Mouse (Mus musculus) embryonic facial prominence, embryonic 15.5 days (tissue): ENCODE measurements around the gene Map2k5. TPM values are rescaled to one million over a fixed set of nuclear protein-coding genes. Genes with fewer than 3 reads are reported as not detected.

Source experiments
- ATAC-seq: fragments of 200-750 bp; cut with Nextera tagmentation; 2 replicates; pipeline ENCODE4 v1.8.0; 2017; ENCODE audit warnings: low read depth, moderate TSS enrichment; ENCODE audit not compliant: insufficient number of reproducible peaks, low FRiP score, low TSS enrichment
- H3K27ac ChIP-seq: fragments of 300-500 bp; sonication (generic); replicated peaks from 2 replicates; pipeline ENCODE4 v1.5.1; 2015; ENCODE audit warnings: mild to moderate bottlenecking, inconsistent platforms
- H3K27me3 ChIP-seq: fragments of 300-500 bp; sonication (generic); 2 replicates; pipeline ENCODE4 v1.6.1; 2015; ENCODE audit warnings: inconsistent platforms
- H3K36me3 ChIP-seq: fragments of 300-500 bp; sonication (generic); 2 replicates; pipeline ENCODE4 v1.6.1; 2015; ENCODE audit warnings: mild to moderate bottlenecking, inconsistent platforms
- H3K4me1 ChIP-seq: fragments of 300-500 bp; sonication (generic); 2 replicates; pipeline ENCODE4 v1.6.1; 2015; ENCODE audit warnings: inconsistent platforms
- H3K4me2 ChIP-seq: fragments of 300-500 bp; sonication (generic); replicated peaks from 2 replicates; pipeline ENCODE4 v1.6.1; 2015; ENCODE audit warnings: mild to moderate bottlenecking, inconsistent platforms
- H3K4me3 ChIP-seq: fragments of 300-500 bp; sonication (generic); replicated peaks from 2 replicates; pipeline ENCODE4 v1.5.1; 2015; ENCODE audit warnings: mild to moderate bottlenecking, inconsistent platforms
- H3K9ac ChIP-seq: fragments of 300-500 bp; sonication (generic); 2 replicates; pipeline ENCODE4 v1.6.1; 2015; ENCODE audit warnings: inconsistent platforms
- H3K9me3 ChIP-seq: fragments of 300-500 bp; sonication (generic); replicated peaks from 2 replicates; pipeline ENCODE4 v1.6.1; 2016; ENCODE audit warnings: inconsistent platforms
- WGBS: fragments of 180-500 bp; shearing (Covaris S2); methylation state at CpG from one replicate; pipeline ENCODE4 v1.1.7; 2015; 5-methylcytosine and 5-hydroxymethylcytosine counted together
- polyA plus RNA-seq: library from polyadenylated mRNA; unstranded; fragments of >200 nt; fragmentation: Nextera tagmentation; extraction: Ambion mirVana; gene quantifications from 2 replicates; pipeline ENCODE4 v1.2.1, GENCODE M21; 2015

Gene Map2k5
- polyA plus RNA-seq, 1 experiment from 2014 or later, result 33.3 TPM

GRCm38 (mm10) chr9:63373315-63373714 lies 4.4 kb downstream of the Map2k5 start:
- no peak overlapping the region for H3K27ac ChIP-seq
- no peak for ATAC-seq
- H3K4me3 ChIP-seq, result no peak overlapping the region
- no peaks in the 10 kb centered on the region for H3K9me3 ChIP-seq
- H3K36me3 ChIP-seq, result no peaks in the 10 kb centered on the region; the same call in 1 of the 2 replicates
- WGBS, result 85% methylated on average over 2 of the region's 2 CpGs
- H3K27me3 ChIP-seq, result no peaks in the 10 kb centered on the region
- peaks cover 34% of the 10 kb centered on the region for H3K4me1 ChIP-seq
- no peak overlapping the region for H3K9ac ChIP-seq
- no peak overlapping the region for H3K4me2 ChIP-seq

GRCm38 (mm10) chr9:63372541-63372940 lies 5.2 kb downstream of the Map2k5 start:
- H3K36me3 ChIP-seq, result no peaks in the 10 kb centered on the region; the same call in 1 of the 2 replicates
- 69% methylated on average over 8 of the region's 8 CpGs for WGBS
- no peaks in the 10 kb centered on the region for H3K27me3 ChIP-seq
- no peak overlapping the region for H3K9ac ChIP-seq
- H3K4me2 ChIP-seq, result no peak overlapping the region
- no peak overlapping the region for H3K4me3 ChIP-seq
- H3K9me3 ChIP-seq, result no peaks in the 10 kb centered on the region
- no peak for ATAC-seq
- peaks cover 36% of the 10 kb centered on the region for H3K4me1 ChIP-seq
- no peak overlapping the region for H3K27ac ChIP-seq

- H3K9me3 ChIP-seq, result no peaks in the 10 kb centered on the region
- no peaks in the 10 kb centered on the region for H3K4me1 ChIP-seq
- H3K4me2 ChIP-seq, result no peak overlapping the region
- 58% methylated on average over 3 of the region's 3 CpGs for WGBS
- H3K9ac ChIP-seq, result no peak overlapping the region
- no peak for ATAC-seq
- H3K36me3 ChIP-seq, result peaks cover 2% of the 10 kb centered on the region; the same call in 1 of the 2 replicates
- no peak overlapping the region for H3K27ac ChIP-seq
- no peak overlapping the region for H3K4me3 ChIP-seq
- no peaks in the 10 kb centered on the region for H3K27me3 ChIP-seq
Observed at GRCm38 (mm10) chr9:63360410-63360809, 17.3 kb downstream of the Map2k5 start.

- Histone ChIP-seq H3K36me3 (no peaks in the 10 kb centered on the region; the same call in 1 of the 2 replicates), H3K4me1 (no peaks in the 10 kb centered on the region), H3K4me3 (no peak overlapping the region), H3K27me3 (no peaks in the 10 kb centered on the region), H3K9me3 (no peaks in the 10 kb centered on the region), H3K27ac (no peak overlapping the region), H3K9ac (no peak overlapping the region), H3K4me2 (no peak overlapping the region)
- WGBS, result 84% methylated on average over 5 of the region's 5 CpGs
- ATAC-seq, result no peak
Observed at GRCm38 (mm10) chr9:63359016-63359415, 18.7 kb downstream of the Map2k5 start.

- Histone ChIP-seq H3K27ac (no peak overlapping the region), H3K36me3 (no peaks in the 10 kb centered on the region; the same call in 1 of the 2 replicates), H3K4me2 (no peak overlapping the region), H3K9me3 (no peaks in the 10 kb centered on the region), H3K9ac (no peak overlapping the region), H3K27me3 (no peaks in the 10 kb centered on the region), H3K4me1 (no peaks in the 10 kb centered on the region), H3K4me3 (no peak overlapping the region)
- 68% methylated on average over 4 of the region's 4 CpGs for WGBS
- ATAC-seq, result no peak
Observed at GRCm38 (mm10) chr9:63356721-63357120, 21.0 kb downstream of the Map2k5 start.

GRCm38 (mm10) chr9:63356278-63356677 lies 21.4 kb downstream of the Map2k5 start:
- ATAC-seq, result no peak
- no peaks in the 10 kb centered on the region; the same call in 1 of the 2 replicates for H3K36me3 ChIP-seq
- WGBS, result 86% methylated on average over 9 of the region's 9 CpGs

GRCm38 (mm10) chr9:63354168-63354567 lies 23.5 kb downstream of the Map2k5 start:
- Histone ChIP-seq H3K9me3 (no peaks in the 10 kb centered on the region), H3K4me1 (no peaks in the 10 kb centered on the region), H3K27me3 (no peaks in the 10 kb centered on the region), H3K27ac (no peak overlapping the region), H3K9ac (no peak overlapping the region), H3K4me3 (no peak overlapping the region), H3K4me2 (no peak overlapping the region), H3K36me3 (no peaks in the 10 kb centered on the region; the same call in 1 of the 2 replicates)
- no peak for ATAC-seq
- 77% methylated on average over 4 of the region's 4 CpGs for WGBS

More at GRCm38 (mm10) chr9:63356278-63356677, 21.4 kb downstream of the Map2k5 start:
- Histone ChIP-seq H3K4me1 (no peaks in the 10 kb centered on the region), H3K9ac (no peak overlapping the region), H3K9me3 (no peaks in the 10 kb centered on the region), H3K27me3 (no peaks in the 10 kb centered on the region), H3K4me3 (no peak overlapping the region), H3K27ac (no peak overlapping the region), H3K4me2 (no peak overlapping the region)

- no peaks in the 10 kb centered on the region for H3K27me3 ChIP-seq
Observed at GRCm38 (mm10) chr9:63350030-63350429, 27.7 kb downstream of the Map2k5 start.

GRCm38 (mm10) chr9:63349241-63349640 lies 28.5 kb downstream of the Map2k5 start:
- Histone ChIP-seq H3K27ac (no peak overlapping the region), H3K9me3 (no peaks in the 10 kb centered on the region), H3K9ac (no peak overlapping the region), H3K27me3 (no peaks in the 10 kb centered on the region), H3K4me3 (no peak overlapping the region), H3K36me3 (no peaks in the 10 kb centered on the region), H3K4me2 (no peak overlapping the region), H3K4me1 (peaks cover 4% of the 10 kb centered on the region; the same call in 1 of the 2 replicates)
- no peak for ATAC-seq
- 89% methylated on average over 3 of the region's 3 CpGs for WGBS

More at GRCm38 (mm10) chr9:63350030-63350429, 27.7 kb downstream of the Map2k5 start:
- ATAC-seq, result no peak
- Histone ChIP-seq H3K4me1 (peaks cover 4% of the 10 kb centered on the region; the same call in 1 of the 2 replicates), H3K9ac (no peak overlapping the region), H3K4me3 (no peak overlapping the region), H3K27ac (no peak overlapping the region), H3K36me3 (no peaks in the 10 kb centered on the region), H3K9me3 (no peaks in the 10 kb centered on the region), H3K4me2 (no peak overlapping the region)
- 85% methylated on average over 8 of the region's 8 CpGs for WGBS

GRCm38 (mm10) chr9:63348146-63348545 lies 29.6 kb downstream of the Map2k5 start:
- WGBS, result 64% methylated on average over 1 of the region's 1 CpGs
- H3K4me1 ChIP-seq, result peaks cover 4% of the 10 kb centered on the region; the same call in 1 of the 2 replicates
- no peaks in the 10 kb centered on the region for H3K9me3 ChIP-seq
- no peak overlapping the region for H3K9ac ChIP-seq
- no peak overlapping the region for H3K4me3 ChIP-seq
- H3K4me2 ChIP-seq, result no peak overlapping the region
- no peak overlapping the region for H3K27ac ChIP-seq
- H3K27me3 ChIP-seq, result no peaks in the 10 kb centered on the region
- H3K36me3 ChIP-seq, result no peaks in the 10 kb centered on the region
- ATAC-seq, result no peak

GRCm38 (mm10) chr9:63346029-63346428 lies 31.7 kb downstream of the Map2k5 start:
- no peak overlapping the region for H3K4me2 ChIP-seq
- no peak for ATAC-seq
- peaks cover 4% of the 10 kb centered on the region; the same call in 1 of the 2 replicates for H3K4me1 ChIP-seq
- H3K4me3 ChIP-seq, result no peak overlapping the region
- no peaks in the 10 kb centered on the region for H3K27me3 ChIP-seq
- H3K9ac ChIP-seq, result no peak overlapping the region
- no peaks in the 10 kb centered on the region for H3K9me3 ChIP-seq
- H3K36me3 ChIP-seq, result peaks cover 8% of the 10 kb centered on the region; the same call in 1 of the 2 replicates
- no peak overlapping the region for H3K27ac ChIP-seq
- WGBS, result 82% methylated on average over 6 of the region's 6 CpGs

- Histone ChIP-seq H3K9ac (no peak overlapping the region), H3K27me3 (no peaks in the 10 kb centered on the region), H3K36me3 (peaks cover 14% of the 10 kb centered on the region), H3K4me2 (no peak overlapping the region), H3K4me1 (peaks cover 9% of the 10 kb centered on the region), H3K4me3 (no peak overlapping the region), H3K27ac (no peak overlapping the region), H3K9me3 (no peaks in the 10 kb centered on the region)
- WGBS, result 72% methylated on average over 3 of the region's 3 CpGs
- ATAC-seq, result no peak
Observed at GRCm38 (mm10) chr9:63341761-63342160, 35.9 kb downstream of the Map2k5 start.
